Mouse (Mus musculus): ENCODE measurements around the gene Defb19. TPM values are rescaled to one million over a fixed set of nuclear protein-coding genes. Genes with fewer than 3 reads are reported as not detected.

Defb19 gene
- not detected in 2 replicates for polyA plus RNA-seq (2016; fragmentation: Nextera tagmentation; extraction: Ambion mirVana)

DNA sequence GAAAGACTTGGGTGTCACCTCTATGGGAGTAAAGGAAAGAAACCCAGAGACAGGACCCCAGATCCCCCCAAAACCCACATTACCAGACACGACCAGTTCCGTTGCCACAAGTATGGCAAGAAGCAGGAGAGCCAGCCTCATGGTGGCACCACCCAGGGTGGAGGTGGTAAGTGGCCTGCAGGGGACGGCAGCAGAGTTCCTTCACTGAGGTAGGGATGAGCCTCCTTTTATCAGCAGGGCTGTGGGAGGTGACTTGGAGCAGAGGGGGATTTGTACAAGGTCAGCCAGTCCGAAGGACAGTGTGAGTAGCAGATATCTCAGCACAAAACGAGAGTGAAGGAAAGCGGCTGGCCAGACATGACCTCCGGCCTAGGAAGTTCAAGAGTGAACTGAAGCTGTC lies at the start of gene Defb19:
TSS of gene Defb19 (minus strand) at position 206 of the 400 bp plus-strand sequence.
- ATAC-seq (ENCODE audit: insufficient number of reproducible peaks, insufficient read depth, low FRiP score, low TSS enrichment), result no peak
- Histone ChIP-seq H3K4me2 (replicated peaks) (no peak within 1 kb of the TSS), H3K27ac (no peak within 1 kb of the TSS), H3K9ac (no peak within 1 kb of the TSS), H3K4me1 (no peaks in the 10 kb centered on the region), H3K27me3 (no peaks in the 10 kb centered on the region), H3K4me3 (no peak within 1 kb of the TSS), H3K9me3 (no peaks in the 10 kb centered on the region), H3K36me3 (no peaks in the 10 kb centered on the region)
- WGBS, result 75% methylated on average over 7 of the region's 7 CpGs

DNA sequence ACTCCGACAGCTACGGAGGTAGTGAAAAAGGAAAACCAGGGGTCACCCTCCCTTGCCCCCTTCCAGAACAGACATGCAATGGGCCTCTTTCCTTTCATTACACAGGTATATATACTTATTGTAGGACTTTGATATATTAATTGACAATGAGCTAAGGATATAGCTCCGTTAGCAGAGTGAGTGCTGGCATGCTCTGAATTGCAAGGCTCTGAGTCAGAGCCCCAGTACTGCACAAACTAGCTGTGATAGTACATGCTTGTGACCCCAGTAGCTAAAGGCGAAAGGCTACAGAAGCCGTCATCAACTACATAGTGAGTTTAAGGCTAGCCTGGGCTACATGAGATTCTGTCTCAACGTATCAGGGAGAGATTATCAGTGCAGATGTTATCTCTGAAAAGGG lies 49.8 kb upstream of the Defb19 start:
- WGBS, result 88% methylated on average over 6 of the region's 6 CpGs
- Histone ChIP-seq H3K36me3 (no peaks in the 10 kb centered on the region), H3K4me3 (no peak overlapping the region), H3K27me3 (peaks cover 50% of the 10 kb centered on the region), H3K27ac (no peak overlapping the region), H3K9ac (no peak overlapping the region), H3K4me2 (replicated peaks) (no peak overlapping the region), H3K9me3 (no peaks in the 10 kb centered on the region), H3K4me1 (peaks cover 11% of the 10 kb centered on the region; the same call in 1 of the 2 replicates)
- no peak for ATAC-seq (ENCODE audit: insufficient number of reproducible peaks, insufficient read depth, low FRiP score, low TSS enrichment)

- Histone ChIP-seq H3K27ac (no peak overlapping the region), H3K4me3 (no peak overlapping the region), H3K9me3 (no peaks in the 10 kb centered on the region), H3K4me1 (peaks cover 11% of the 10 kb centered on the region; the same call in 1 of the 2 replicates), H3K27me3 (peaks cover 47% of the 10 kb centered on the region), H3K4me2 (replicated peaks) (no peak overlapping the region), H3K9ac (no peak overlapping the region), H3K36me3 (no peaks in the 10 kb centered on the region)
- ATAC-seq (ENCODE audit: insufficient number of reproducible peaks, insufficient read depth, low FRiP score, low TSS enrichment), result no peak
- WGBS, result 50% methylated on average over 3 of the region's 3 CpGs
Observed at GRCm38 (mm10) chr2:152629239-152629638, 49.1 kb upstream of the Defb19 start.

DNA sequence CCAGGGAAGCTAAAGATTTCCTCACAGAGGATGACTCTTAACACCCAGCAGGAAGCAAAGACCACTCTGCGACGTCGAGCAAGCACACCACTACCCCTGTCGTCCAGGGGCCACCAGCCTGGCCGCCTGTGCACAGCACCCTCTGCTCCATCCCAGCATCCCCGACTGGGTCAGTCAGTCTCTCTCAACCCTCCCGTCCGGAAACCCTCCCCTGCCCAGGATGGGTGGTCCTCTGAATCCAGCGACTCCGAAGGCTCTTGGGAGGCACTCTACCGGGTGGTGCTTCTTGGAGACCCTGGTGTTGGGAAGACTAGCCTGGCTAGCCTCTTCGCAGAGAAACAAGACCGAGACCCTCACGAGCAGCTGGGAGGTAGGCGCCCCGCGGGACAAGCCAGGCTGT lies 48.0 kb upstream of the Defb19 start:
- no peak overlapping the region for H3K4me3 ChIP-seq
- no peak overlapping the region for H3K27ac ChIP-seq
- H3K9ac ChIP-seq, result no peak overlapping the region
- no peaks in the 10 kb centered on the region for H3K9me3 ChIP-seq
- WGBS, result 40% methylated on average over 17 of the region's 17 CpGs
- no peak overlapping the region for H3K4me2 ChIP-seq (replicated peaks)
- H3K4me1 ChIP-seq, result peaks cover 11% of the 10 kb centered on the region; the same call in 1 of the 2 replicates
- ATAC-seq (ENCODE audit: insufficient number of reproducible peaks, insufficient read depth, low FRiP score, low TSS enrichment), result no peak
- H3K36me3 ChIP-seq, result no peaks in the 10 kb centered on the region
- H3K27me3 ChIP-seq, result peaks cover 47% of the 10 kb centered on the region

DNA sequence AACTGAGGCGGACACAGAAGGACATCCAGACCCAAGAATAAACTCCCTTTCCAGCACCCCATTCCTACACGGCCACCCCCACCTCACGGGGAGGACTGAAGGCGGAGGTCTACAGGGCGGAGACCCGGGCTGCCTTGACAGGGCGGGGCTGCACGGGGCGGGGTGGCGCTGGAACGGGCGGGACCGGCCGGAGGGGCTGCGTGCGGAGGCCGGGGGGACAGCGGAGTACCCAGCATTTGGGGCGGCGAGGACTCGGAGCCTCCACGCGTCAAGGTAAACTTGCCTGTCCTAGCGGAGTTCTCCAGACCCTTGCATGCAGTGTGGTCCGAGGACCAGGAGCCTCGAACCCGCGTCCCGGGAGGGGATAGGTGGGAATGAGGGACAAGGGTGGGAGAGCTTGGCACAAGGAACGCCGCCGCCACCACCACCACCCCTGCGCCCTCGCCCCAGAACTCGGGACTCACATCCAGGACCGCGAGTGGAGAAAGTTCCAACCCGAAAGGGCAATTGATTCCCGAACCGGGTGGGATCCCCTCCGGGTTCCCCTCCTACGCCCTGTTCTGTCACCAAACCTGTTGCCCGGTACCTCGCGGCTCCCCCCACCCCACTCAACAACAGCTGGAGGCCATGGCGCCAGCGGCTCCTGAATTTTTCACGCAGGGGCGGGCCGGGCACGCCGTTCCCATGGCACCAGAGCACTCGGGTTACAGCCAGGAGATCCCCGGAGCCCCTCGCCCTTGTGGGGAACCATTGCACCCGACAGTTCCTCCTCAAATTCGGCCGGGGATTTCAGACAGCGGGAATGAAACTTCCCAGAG lies 46.9 kb upstream of the Defb19 start, which contains the start of gene Rem1:
TSS of gene Rem1 (plus strand) at position 178 of the 818 bp plus-strand sequence.
- H3K36me3 ChIP-seq, result no peaks in the 10 kb centered on the region
- peak within 1 kb of the TSS; percentile 78 for H3K4me2 ChIP-seq (replicated peaks)
- no peaks in the 10 kb centered on the region for H3K9me3 ChIP-seq
- peak within 1 kb of the TSS; percentile 42 for H3K4me3 ChIP-seq
- H3K4me1 ChIP-seq, result peaks cover 11% of the 10 kb centered on the region; the same call in 1 of the 2 replicates
- ATAC-seq (ENCODE audit: insufficient number of reproducible peaks, insufficient read depth, low FRiP score, low TSS enrichment), result peak; percentile 68; the same call in 1 of the 2 replicates
- H3K27ac ChIP-seq, result no peak within 1 kb of the TSS
- H3K27me3 ChIP-seq, result peaks cover 47% of the 10 kb centered on the region
- peak within 1 kb of the TSS; percentile 36 for H3K9ac ChIP-seq
- 2% methylated on average over 58 of the region's 59 CpGs for WGBS

GRCm38 (mm10) chr2:152625256-152625655 lies 45.1 kb upstream of the Defb19 start:
- H3K36me3 ChIP-seq, result no peaks in the 10 kb centered on the region
- WGBS, result 11% methylated on average over 1 of the region's 1 CpGs
- H3K4me1 ChIP-seq, result peaks cover 11% of the 10 kb centered on the region; the same call in 1 of the 2 replicates
- no peak overlapping the region for H3K27ac ChIP-seq
- H3K9ac ChIP-seq, result no peak overlapping the region
- ATAC-seq (ENCODE audit: insufficient number of reproducible peaks, insufficient read depth, low FRiP score, low TSS enrichment), result no peak
- H3K4me3 ChIP-seq, result no peak overlapping the region
- H3K4me2 ChIP-seq (replicated peaks), result no peak overlapping the region
- H3K9me3 ChIP-seq, result no peaks in the 10 kb centered on the region
- H3K27me3 ChIP-seq, result peaks cover 47% of the 10 kb centered on the region

- no peaks in the 10 kb centered on the region for H3K9me3 ChIP-seq
- no peak overlapping the region for H3K4me3 ChIP-seq
- peaks cover 11% of the 10 kb centered on the region; the same call in 1 of the 2 replicates for H3K4me1 ChIP-seq
- 89% methylated on average over 2 of the region's 2 CpGs for WGBS
- no peak for ATAC-seq (ENCODE audit: insufficient number of reproducible peaks, insufficient read depth, low FRiP score, low TSS enrichment)
- no peak overlapping the region for H3K9ac ChIP-seq
- H3K27ac ChIP-seq, result no peak overlapping the region
- H3K4me2 ChIP-seq (replicated peaks), result no peak overlapping the region
- H3K27me3 ChIP-seq, result peaks cover 46% of the 10 kb centered on the region
- H3K36me3 ChIP-seq, result no peaks in the 10 kb centered on the region
Observed at GRCm38 (mm10) chr2:152624566-152624965, 44.5 kb upstream of the Defb19 start.

GRCm38 (mm10) chr2:152622953-152623352 lies 42.8 kb upstream of the Defb19 start, which contains the start of gene Defb25:
Defb25 (minus strand) TSS chr2:152623053.
- H3K4me1 ChIP-seq, result peaks cover 11% of the 10 kb centered on the region; the same call in 1 of the 2 replicates

GRCm38 (mm10) chr2:152622151-152622550 lies 42.0 kb upstream of the Defb19 start:
- H3K4me1 ChIP-seq, result peaks cover 8% of the 10 kb centered on the region; the same call in 1 of the 2 replicates
- H3K4me2 ChIP-seq (replicated peaks), result no peak overlapping the region
- WGBS, result 86% methylated on average over 13 of the region's 13 CpGs
- no peak overlapping the region for H3K4me3 ChIP-seq
- no peaks in the 10 kb centered on the region for H3K36me3 ChIP-seq
- peaks cover 21% of the 10 kb centered on the region for H3K27me3 ChIP-seq
- no peaks in the 10 kb centered on the region for H3K9me3 ChIP-seq
- ATAC-seq (ENCODE audit: insufficient number of reproducible peaks, insufficient read depth, low FRiP score, low TSS enrichment), result no peak
- H3K27ac ChIP-seq, result no peak overlapping the region
- H3K9ac ChIP-seq, result no peak overlapping the region

More at GRCm38 (mm10) chr2:152622953-152623352, 42.8 kb upstream of the Defb19 start, which contains the start of gene Defb25:
- H3K4me3 ChIP-seq, result no peak within 1 kb of the TSS
- H3K27me3 ChIP-seq, result peaks cover 29% of the 10 kb centered on the region
- ATAC-seq (ENCODE audit: insufficient number of reproducible peaks, insufficient read depth, low FRiP score, low TSS enrichment), result no peak
- no peak within 1 kb of the TSS for H3K9ac ChIP-seq
- H3K27ac ChIP-seq, result no peak within 1 kb of the TSS
- WGBS, result 84% methylated on average over 7 of the region's 7 CpGs
- no peaks in the 10 kb centered on the region for H3K9me3 ChIP-seq
- H3K4me2 ChIP-seq (replicated peaks), result no peak within 1 kb of the TSS
- H3K36me3 ChIP-seq, result no peaks in the 10 kb centered on the region

- Histone ChIP-seq H3K9me3 (no peaks in the 10 kb centered on the region), H3K4me3 (no peak overlapping the region), H3K27me3 (peaks cover 5% of the 10 kb centered on the region; the same call in 1 of the 2 replicates), H3K4me1 (no peaks in the 10 kb centered on the region), H3K4me2 (replicated peaks) (no peak overlapping the region), H3K9ac (no peak overlapping the region), H3K36me3 (no peaks in the 10 kb centered on the region), H3K27ac (no peak overlapping the region)
- ATAC-seq (ENCODE audit: insufficient number of reproducible peaks, insufficient read depth, low FRiP score, low TSS enrichment), result no peak
- WGBS, result 63% methylated on average over 9 of the region's 9 CpGs
Observed at GRCm38 (mm10) chr2:152620367-152621134, 40.4 kb upstream of the Defb19 start.

DNA sequence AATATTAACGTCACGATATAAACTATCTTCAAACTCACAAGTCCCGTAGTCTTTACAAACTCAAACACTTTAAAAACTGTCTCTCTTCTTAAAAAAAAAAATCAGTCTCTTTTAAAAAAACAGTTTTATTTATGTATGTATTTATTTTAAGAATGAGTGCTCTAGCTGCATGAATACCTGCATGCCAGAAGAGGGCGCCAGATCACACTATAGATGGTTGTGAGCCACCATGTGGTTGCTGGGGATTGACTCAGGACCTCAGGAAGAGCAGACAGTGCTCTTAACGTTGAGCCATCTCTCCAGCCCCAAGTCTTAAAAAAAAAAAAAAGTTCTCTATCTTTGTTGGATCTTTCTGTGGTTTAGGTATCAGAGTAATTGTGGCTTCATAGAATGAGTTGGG lies 37.3 kb upstream of the Defb19 start:
- Histone ChIP-seq H3K27me3 (no peaks in the 10 kb centered on the region), H3K4me1 (no peaks in the 10 kb centered on the region), H3K9ac (no peak overlapping the region), H3K9me3 (no peaks in the 10 kb centered on the region), H3K36me3 (no peaks in the 10 kb centered on the region), H3K27ac (no peak overlapping the region), H3K4me2 (replicated peaks) (no peak overlapping the region), H3K4me3 (no peak overlapping the region)
- WGBS, result 58% methylated on average over 5 of the region's 5 CpGs
- ATAC-seq (ENCODE audit: insufficient number of reproducible peaks, insufficient read depth, low FRiP score, low TSS enrichment), result no peak

Measured in embryonic facial prominence, embryonic 12.5 days (tissue).